Mouse (Mus musculus) brain, embryonic 14.5 days (tissue): ENCODE data around the gene Prr9.

Source experiments
- CTCF ChIP-seq: fragments of 200-500 bp; IDR thresholded peaks from 2 replicates; pipeline ENCODE4 v1.5.1; 2012; ENCODE audit warnings: inconsistent platforms, mild to moderate bottlenecking, moderate library complexity, borderline replicate concordance; ENCODE audit not compliant: insufficient read depth, insufficient read length; ENCODE audit errors: extremely low read depth
- POLR2A ChIP-seq: fragments of 200-500 bp; IDR thresholded peaks from 2 replicates; pipeline ENCODE4 v1.6.1; 2012; ENCODE audit warnings: mild to moderate bottlenecking, inconsistent platforms, borderline replicate concordance; ENCODE audit not compliant: poor library complexity, insufficient read depth, insufficient read length, severe bottlenecking; ENCODE audit errors: extremely low read depth

GRCm38 (mm10) chr3:92120902-92121301 lies 2.8 kb downstream of the Prr9 start:
- no peak for TF ChIP-seq CTCF
- TF ChIP-seq POLR2A: no peak
